Mouse (Mus musculus): ENCODE measurements around the gene Them4. TPM values are rescaled to one million over a fixed set of nuclear protein-coding genes. Genes with fewer than 3 reads are reported as not detected.
"Not testable (repeated sequence)": the region's sequence is repeated elsewhere in the genome, so short reads cannot be mapped to it uniquely, and the experiment has no call there.

Gene Them4
- 10 to 100 TPM in 1 of 2 experiments, 1 to 10 TPM in 1; 7.5 to 10.8 TPM for total RNA-seq (2021)
- long read RNA-seq, experiment 1, transcript Them4-201 (6 exons, 1,781 nt): major isoform, 15 of 20 reads
- long read RNA-seq, experiment 1, partial matches to known transcripts: 4 of 20 reads
- long read RNA-seq, experiment 1, other reads (novel, unspliced or antisense): 0 of 20 reads
- long read RNA-seq, experiment 2, transcript Them4-201 (6 exons, 1,781 nt): major isoform, 16 of 17 reads
- long read RNA-seq, experiment 2, partial matches to known transcripts: 1 of 17 reads
- long read RNA-seq, experiment 2, other reads (novel, unspliced or antisense): 0 of 17 reads

- H3K27ac ChIP-seq: peak within 1 kb of the TSS; percentile 92
- intact Hi-C loops (cut with DNase I): no loop called here
- TF ChIP-seq CTCF (IDR thresholded peaks at IDR 0.05): peak; percentile 20; the same call in 1 of the 2 replicates
- peak within 1 kb of the TSS; percentile 81 for H3K4me3 ChIP-seq
- peak; percentile 98 for DNase-seq
Measured at GRCm38 (mm10) chr3:94309633-94310363, at the start of gene Them4. Gene Them4, plus strand, starts transcription at chr3:94310089.

GRCm38 (mm10) chr3:94260598-94260997, 49.3 kb upstream of the Them4 start:
- Histone ChIP-seq H3K4me3 (no peak overlapping the region), H3K27ac (no peak overlapping the region)
- DNase-seq: no peak
- peak; percentile 12; the same call in 1 of the 2 replicates for TF ChIP-seq CTCF (IDR thresholded peaks at IDR 0.05)
- intact Hi-C loops (cut with DNase I): no loop called here

- H3K4me3 ChIP-seq; H3K27ac ChIP-seq; intact Hi-C loops (cut with DNase I); DNase-seq: not testable (repeated sequence)
Measured at GRCm38 (mm10) chr3:94263736-94264135, 46.2 kb upstream of the Them4 start, which contains the start of gene Gm4778. Gene Gm4778, plus strand, starts transcription at chr3:94264036.

GRCm38 (mm10) chr3:94275991-94276390, 33.9 kb upstream of the Them4 start:
- Histone ChIP-seq H3K27ac (no peak overlapping the region), H3K4me3 (no peak overlapping the region)
- intact Hi-C loops (cut with DNase I): no loop called here
- peak; percentile 16 for DNase-seq
- TF ChIP-seq CTCF (IDR thresholded peaks at IDR 0.05): no peak

GRCm38 (mm10) chr3:94305457-94305856, 4.4 kb upstream of the Them4 start:
- intact Hi-C loops (cut with DNase I): no loop called here
- no peak for DNase-seq
- no peak for TF ChIP-seq CTCF (IDR thresholded peaks at IDR 0.05)

GRCm38 (mm10) chr3:94306975-94307374, 2.9 kb upstream of the Them4 start:
- DNase-seq: no peak
- intact Hi-C loops (cut with DNase I): no loop called here
- no peak overlapping the region for H3K27ac ChIP-seq
- no peak for TF ChIP-seq CTCF (IDR thresholded peaks at IDR 0.05)
- no peak overlapping the region for H3K4me3 ChIP-seq

More at GRCm38 (mm10) chr3:94305457-94305856, 4.4 kb upstream of the Them4 start:
- H3K27ac ChIP-seq: no peak overlapping the region
- H3K4me3 ChIP-seq: no peak overlapping the region

GRCm38 (mm10) chr3:94310491-94310890, 602 bp downstream of the Them4 start:
- Histone ChIP-seq H3K4me3 (peak overlapping the region; percentile 81), H3K27ac (peak overlapping the region; percentile 92)
- no peak for TF ChIP-seq CTCF (IDR thresholded peaks at IDR 0.05)
- intact Hi-C loops (cut with DNase I): no loop called here
- DNase-seq: no peak

GRCm38 (mm10) chr3:94310911-94311310, 1.0 kb downstream of the Them4 start:
- intact Hi-C loops (cut with DNase I): no loop called here
- DNase-seq: no peak
- Histone ChIP-seq H3K27ac (peak overlapping the region; percentile 92), H3K4me3 (peak overlapping the region; percentile 81)
- no peak for TF ChIP-seq CTCF (IDR thresholded peaks at IDR 0.05)

- H3K27ac ChIP-seq: no peak overlapping the region
- no peak for TF ChIP-seq CTCF (IDR thresholded peaks at IDR 0.05)
- intact Hi-C loops (cut with DNase I): no loop called here
- no peak overlapping the region for H3K4me3 ChIP-seq
- DNase-seq: no peak
Measured at GRCm38 (mm10) chr3:94311376-94311775, 1.5 kb downstream of the Them4 start.

GRCm38 (mm10) chr3:94328681-94329080, 18.8 kb downstream of the Them4 start:
- TF ChIP-seq CTCF (IDR thresholded peaks at IDR 0.05): peak; percentile 47
- Histone ChIP-seq H3K4me3 (no peak overlapping the region), H3K27ac (no peak overlapping the region)
- DNase-seq: no peak
- intact Hi-C loops (cut with DNase I): no loop called here

- TF ChIP-seq CTCF (IDR thresholded peaks at IDR 0.05): no peak
- H3K27ac ChIP-seq: no peak overlapping the region
- no peak for DNase-seq
- intact Hi-C loops (cut with DNase I): no loop called here
- H3K4me3 ChIP-seq: no peak overlapping the region
Measured at GRCm38 (mm10) chr3:94334442-94334841, 24.6 kb downstream of the Them4 start.

- DNase-seq: no peak
- TF ChIP-seq CTCF (IDR thresholded peaks at IDR 0.05): no peak
- intact Hi-C loops (cut with DNase I): no loop called here
- Histone ChIP-seq H3K27ac (no peak overlapping the region), H3K4me3 (no peak overlapping the region)
Measured at GRCm38 (mm10) chr3:94338522-94338921, 28.6 kb downstream of the Them4 start.

- Histone ChIP-seq H3K27ac (no peak within 1 kb of the TSS), H3K4me3 (no peak within 1 kb of the TSS)
- intact Hi-C loops (cut with DNase I): no loop called here
- DNase-seq: no peak
- no peak for TF ChIP-seq CTCF (IDR thresholded peaks at IDR 0.05)
Measured at GRCm38 (mm10) chr3:94341959-94342422, 32.1 kb downstream of the Them4 start, which contains the start of gene Them5. Gene Them5, plus strand, starts transcription at chr3:94342099.

Measured in gastrocnemius, adult 2 months (tissue).